Mouse (Mus musculus) skeletal muscle tissue, postnatal 0 days (tissue): ENCODE data around the gene Adgra3. TPM values are rescaled to one million over a fixed set of nuclear protein-coding genes. Genes with fewer than 3 reads are reported as not detected.

ENCODE experiments used
- polyA plus RNA-seq: library from polyadenylated mRNA; unstranded; fragments of >200 nt; fragmentation: Nextera tagmentation; extraction: Ambion mirVana; gene quantifications from 2 replicates; pipeline ENCODE4 v1.2.1, GENCODE M21; 2015

Gene Adgra3
- polyA plus RNA-seq = 6.9 and 7.7 TPM in 2 replicates

DNA sequence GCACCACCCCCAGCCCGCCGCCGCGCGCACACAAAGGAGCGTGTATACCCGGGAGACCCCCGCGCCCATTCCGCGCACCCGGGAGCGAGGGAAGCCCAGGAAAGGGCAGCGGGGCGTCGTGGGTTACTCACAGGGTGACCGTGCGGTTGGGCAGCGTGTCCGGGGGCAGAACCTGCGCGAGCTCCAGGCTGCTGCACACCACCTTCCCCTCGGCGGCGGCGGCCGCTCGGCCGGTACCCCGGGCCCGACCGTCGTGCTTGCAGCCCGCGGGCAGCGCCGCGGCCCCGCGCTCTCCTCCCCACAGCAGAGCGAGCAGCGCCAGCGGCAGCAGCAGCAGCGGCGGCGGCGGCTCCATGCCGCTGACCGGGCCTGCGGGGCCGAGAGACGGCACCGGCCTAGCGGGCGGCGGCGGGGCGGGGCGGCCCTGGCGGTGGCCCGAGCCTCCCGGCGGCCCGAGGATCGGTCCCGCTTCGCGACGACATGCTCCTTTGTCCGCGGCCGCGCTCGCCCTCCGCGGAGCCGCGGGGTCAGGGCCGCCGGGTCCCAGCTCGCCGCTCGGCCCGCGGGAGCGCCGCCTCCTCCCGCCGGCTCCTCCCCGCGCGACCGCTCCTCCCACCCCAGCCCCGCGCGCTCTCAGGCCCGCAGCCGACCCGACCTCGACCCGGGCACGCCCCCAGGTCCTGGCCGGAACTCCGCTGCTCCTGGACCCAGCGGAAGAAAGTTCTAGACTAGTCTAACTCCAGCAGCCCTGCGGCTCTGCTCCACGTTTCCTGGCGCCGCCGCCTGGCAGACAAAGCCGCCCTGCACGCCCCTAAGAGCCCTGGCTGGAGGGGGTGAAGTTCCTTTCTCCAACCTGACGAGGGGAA lies at the start of gene Adgra3:
Gene Adgra3, minus strand, starts transcription at position 586 of the 866 bp plus-strand sequence.

